Mouse (Mus musculus) spleen, embryonic (tissue): ENCODE data around the gene Klhl7.
"Not testable (repeated sequence)": the region's sequence is repeated elsewhere in the genome, so short reads cannot be mapped to it uniquely, and the experiment has no call there.

Source experiments
- CTCF ChIA-PET: fragments of 350-600 bp; sonication (Branson Sonifier 250); formaldehyde crosslinking; loops from one replicate; lab custom pipeline; 2022; lab: Charles Lee

Gene Klhl7

GRCm38 (mm10) chr5:24092496-24092895 lies 7.9 kb upstream of the Klhl7 start:
- CTCF ChIA-PET, result no interaction called here

GRCm38 (mm10) chr5:24095393-24095792 lies 5.0 kb upstream of the Klhl7 start:
- CTCF ChIA-PET, result no interaction called here

- CTCF ChIA-PET, result no interaction called here
Measured at GRCm38 (mm10) chr5:24095881-24096280, 4.5 kb upstream of the Klhl7 start.

- CTCF ChIA-PET, result interaction anchor here (0.6 kb wide), 1 partner anchor 428 kb away, joined by 8 read pairs; no protein-coding TSS in a partner anchor
Measured at GRCm38 (mm10) chr5:24100810-24101311, 456 bp downstream of the Klhl7 start.

- CTCF ChIA-PET, result interaction anchor here (0.6 kb wide), 2 partner anchors 24 to 428 kb away, joined by 3 to 8 read pairs; no protein-coding TSS in a partner anchor
Measured at GRCm38 (mm10) chr5:24101446-24102140, 1.2 kb downstream of the Klhl7 start.

- CTCF ChIA-PET, result not testable (repeated sequence)
Measured at GRCm38 (mm10) chr5:24103235-24103634, 2.8 kb downstream of the Klhl7 start.

GRCm38 (mm10) chr5:24103841-24104240 lies 3.4 kb downstream of the Klhl7 start:
- CTCF ChIA-PET, result no interaction called here

- CTCF ChIA-PET, result no interaction called here
Measured at GRCm38 (mm10) chr5:24107071-24107739, 6.8 kb downstream of the Klhl7 start.

- CTCF ChIA-PET, result no interaction called here
Measured at GRCm38 (mm10) chr5:24107740-24108098, 7.3 kb downstream of the Klhl7 start.

- CTCF ChIA-PET, result interaction anchor here (0.6 kb wide), 1 partner anchor 26 kb away, joined by 3 read pairs; no protein-coding TSS in a partner anchor
Measured at GRCm38 (mm10) chr5:24110068-24110467, 9.7 kb downstream of the Klhl7 start.

- CTCF ChIA-PET, result no interaction called here
Measured at GRCm38 (mm10) chr5:24112116-24112903, 11.9 kb downstream of the Klhl7 start.

- CTCF ChIA-PET, result no interaction called here
Measured at GRCm38 (mm10) chr5:24122221-24122620, 21.8 kb downstream of the Klhl7 start.

GRCm38 (mm10) chr5:24124175-24124574 lies 23.8 kb downstream of the Klhl7 start:
- CTCF ChIA-PET, result no interaction called here

GRCm38 (mm10) chr5:24124579-24125276 lies 24.3 kb downstream of the Klhl7 start:
- CTCF ChIA-PET, result no interaction called here

- CTCF ChIA-PET, result no interaction called here
Measured at GRCm38 (mm10) chr5:24125910-24126636, 25.7 kb downstream of the Klhl7 start.

GRCm38 (mm10) chr5:24126967-24127366 lies 26.6 kb downstream of the Klhl7 start:
- CTCF ChIA-PET, result no interaction called here

GRCm38 (mm10) chr5:24146964-24147363 lies 46.6 kb downstream of the Klhl7 start:
- CTCF ChIA-PET, result no interaction called here

- CTCF ChIA-PET, result no interaction called here
Measured at GRCm38 (mm10) chr5:24152199-24152598, 51.8 kb downstream of the Klhl7 start.

- CTCF ChIA-PET, result no interaction called here
Measured at GRCm38 (mm10) chr5:24156774-24157173, 56.4 kb downstream of the Klhl7 start.

GRCm38 (mm10) chr5:24164789-24165445 lies 64.5 kb downstream of the Klhl7 start, which contains the start of gene Nupl2:
Gene Nupl2 (plus strand): TSS chr5:24164963.
- CTCF ChIA-PET, result no interaction called here
